Mouse (Mus musculus): ENCODE results near the gene Vps13d. TPM values are rescaled to one million over a fixed set of nuclear protein-coding genes. Genes with fewer than 3 reads are reported as not detected.

Gene Vps13d
- total RNA-seq, 2 experiments from 2014 or later: 35.6 to 37.0 TPM

GRCm38 (mm10) chr4:144940796-144941462 lies 253.9 kb downstream of the Vps13d start:
- intact Hi-C loops (cut with DNase I): no loop called here
- Histone ChIP-seq H3K4me3 (no peak overlapping the region), H3K27ac (peak overlapping the region; percentile 56)
- no peak for DNase-seq
- TF ChIP-seq CTCF (IDR thresholded peaks at IDR 0.05): no peak

- intact Hi-C loops (cut with DNase I): no loop called here
- no peak for DNase-seq
- Histone ChIP-seq H3K27ac (peak overlapping the region; percentile 56), H3K4me3 (no peak overlapping the region)
- no peak for TF ChIP-seq CTCF (IDR thresholded peaks at IDR 0.05)
These were observed 254.9 kb downstream of the Vps13d start for GRCm38 (mm10) chr4:144939847-144940411.

GRCm38 (mm10) chr4:144936563-144937154 lies 258.1 kb downstream of the Vps13d start:
- intact Hi-C loops (cut with DNase I): no loop called here
- TF ChIP-seq CTCF (IDR thresholded peaks at IDR 0.05): no peak
- no peak overlapping the region for H3K4me3 ChIP-seq
- H3K27ac ChIP-seq: no peak overlapping the region
- no peak for DNase-seq

- peak; percentile 70 for DNase-seq
- intact Hi-C loops (cut with DNase I): no loop called here
- TF ChIP-seq CTCF (IDR thresholded peaks at IDR 0.05): no peak
- Histone ChIP-seq H3K4me3 (no peak overlapping the region), H3K27ac (peak overlapping the region; percentile 82)
These were observed 260.3 kb downstream of the Vps13d start for GRCm38 (mm10) chr4:144934501-144934900.

GRCm38 (mm10) chr4:144931167-144931566 lies 263.6 kb downstream of the Vps13d start:
- Histone ChIP-seq H3K27ac (peak overlapping the region; percentile 88), H3K4me3 (no peak overlapping the region)
- no peak for DNase-seq
- intact Hi-C loops (cut with DNase I): loop anchor here (2.0 kb wide), 2 partner anchors 18 to 38 kb away; partner anchors contain the start of gene Dhrs3
- TF ChIP-seq CTCF (IDR thresholded peaks at IDR 0.05): no peak

GRCm38 (mm10) chr4:144930366-144930765 lies 264.4 kb downstream of the Vps13d start:
- peak overlapping the region; percentile 88 for H3K27ac ChIP-seq
- intact Hi-C loops (cut with DNase I): loop anchor here (2.0 kb wide), 2 partner anchors 18 to 38 kb away; partner anchors contain the start of gene Dhrs3
- peak; percentile 90 for DNase-seq
- no peak for TF ChIP-seq CTCF (IDR thresholded peaks at IDR 0.05)
- peak overlapping the region; percentile 45 for H3K4me3 ChIP-seq

- intact Hi-C loops (cut with DNase I): loop anchor here (2.0 kb wide), 2 partner anchors 19 to 37 kb away; partner anchors contain the start of gene Dhrs3
- H3K4me3 ChIP-seq: peak overlapping the region; percentile 45; the same call in 1 of the 2 replicates
- DNase-seq: peak; percentile 83
- peak overlapping the region; percentile 88 for H3K27ac ChIP-seq
- no peak for TF ChIP-seq CTCF (IDR thresholded peaks at IDR 0.05)
These were observed 265.0 kb downstream of the Vps13d start for GRCm38 (mm10) chr4:144929811-144930221.

- no peak for TF ChIP-seq CTCF (IDR thresholded peaks at IDR 0.05)
- Histone ChIP-seq H3K27ac (peak overlapping the region; percentile 62), H3K4me3 (no peak overlapping the region)
- no peak for DNase-seq
- intact Hi-C loops (cut with DNase I): no loop called here
These were observed 265.9 kb downstream of the Vps13d start for GRCm38 (mm10) chr4:144928693-144929436.

Other genes with a start within 250 kb of the Vps13d start
- gene Tnfrsf1b, start 51.9 kb upstream of the Vps13d start, total RNA-seq (2021): 1 to 10 TPM; 2.5 to 3.0 TPM
- under 1 TPM in 1 of 2 experiments, not detected in 1; 0.10 TPM for gene Tnfrsf8, start 120.2 kb upstream of the Vps13d start, total RNA-seq (2021)

All from gastrocnemius, adult 2 months (tissue).